Comparison of ENCODE assay signal across 17 mouse cellular contexts in genomic region chr3:27516536-27516935, GRCm38 (mm10).
DNase-seq lines count a peak whose midpoint lies in the region; ATAC-seq and TF ChIP-seq lines count a peak whose summit lies in the region.
"Had no signal": no experiment of that assay in that cellular context is flagged by ENCODE, and none has a peak within 500 bp of the region (broad histone marks: within the 10 kb centered on the region; RNA-seq: fewer than 3 reads in every experiment).

No protein-coding gene starts in this region.

- no peak overlapping the region for H3K4me3 ChIP-seq in gastrocnemius, adult 2 months
- H3K4me3 ChIP-seq in layer of hippocampus, adult 2 months, result no peak overlapping the region
- H3K4me3 ChIP-seq in ES-Bruce4 (ENCODE audit: low read depth, low read length), result no peak overlapping the region
- no peak overlapping the region for H3K4me3 ChIP-seq in intestine, embryonic 15.5 days (replicated peaks)
- H3K4me3 ChIP-seq: heart, embryonic 15.5 days; hindbrain, embryonic 15.5 days; liver, embryonic 13.5 days had no signal

- peak; percentile 21; the same call in 1 of the 2 replicates for TF ChIP-seq CTCF in gastrocnemius, adult 2 months (IDR thresholded peaks at IDR 0.05)
- TF ChIP-seq CTCF in layer of hippocampus, adult 2 months (conservative IDR thresholded peaks at IDR 0.05), result peak; percentile 64
- TF ChIP-seq CTCF in ES-Bruce4 (IDR thresholded peaks at IDR 0.05; ENCODE audit: low read depth, low read length), result peak; percentile 25

- H3K9me3 ChIP-seq in ES-Bruce4 (replicated peaks; ENCODE audit: control insufficient read depth, insufficient read depth, low read length, poor library complexity, severe bottlenecking), result no peaks in the 10 kb centered on the region
- H3K9me3 ChIP-seq in intestine, embryonic 15.5 days, result no peaks in the 10 kb centered on the region
- H3K9me3 ChIP-seq: heart, embryonic 15.5 days; hindbrain, embryonic 15.5 days; liver, embryonic 13.5 days had no signal

- no peak for TF ChIP-seq POLR2A in ES-Bruce4 (IDR thresholded peaks at IDR 0.05; ENCODE audit: insufficient read depth, low read length)

- H3K27ac ChIP-seq in gastrocnemius, adult 2 months, result no peak overlapping the region
- no peak overlapping the region for H3K27ac ChIP-seq in layer of hippocampus, adult 2 months
- no peak overlapping the region for H3K27ac ChIP-seq in ES-Bruce4 (ENCODE audit: insufficient read depth, low read length)
- no peak overlapping the region for H3K27ac ChIP-seq in intestine, embryonic 15.5 days
- H3K27ac ChIP-seq: heart, embryonic 15.5 days; hindbrain, embryonic 15.5 days; liver, embryonic 13.5 days had no signal

- WGBS in intestine, embryonic 15.5 days, result 48% methylated on average over 5 of the region's 5 CpGs

- H3K36me3 ChIP-seq in ES-Bruce4 (ENCODE audit: control insufficient read depth, insufficient read depth, low read length, poor library complexity, severe bottlenecking), result no peaks in the 10 kb centered on the region
- H3K36me3 ChIP-seq in intestine, embryonic 15.5 days, result no peaks in the 10 kb centered on the region
- H3K36me3 ChIP-seq: heart, embryonic 15.5 days; hindbrain, embryonic 15.5 days had no signal

- intact Hi-C loops in gastrocnemius, adult 2 months (cut with DNase I), result no loop called here

- H3K4me2 ChIP-seq in intestine, embryonic 15.5 days (replicated peaks), result no peak overlapping the region
- H3K4me2 ChIP-seq: heart, embryonic 15.5 days; hindbrain, embryonic 15.5 days; liver, embryonic 13.5 days had no signal

- DNase-seq in gastrocnemius, adult 2 months, result no peak
- DNase-seq in gastrocnemius, postnatal 25 days, result no peak
- no peak for DNase-seq in layer of hippocampus, adult 2 months (ENCODE audit: low spot score in 2 of 2)
- no peak for DNase-seq in layer of hippocampus, adult 18-20 months (ENCODE audit: low spot score in 2 of 2)
- peak; percentile 37 to 59 for DNase-seq in kidney, postnatal 4 days
- no peak for DNase-seq in B cell, adult 2 months
- DNase-seq: adrenal gland, adult 2 months; cerebellum, postnatal 10 days; gastrocnemius, postnatal 14 days; layer of hippocampus, adult 9-11 months; liver, embryonic 13.5 days; spleen, adult 18-20 months had no signal

- no peak overlapping the region for H3K9ac ChIP-seq in ES-Bruce4 (ENCODE audit: low read depth, poor library complexity, severe bottlenecking)
- no peak overlapping the region for H3K9ac ChIP-seq in intestine, embryonic 15.5 days
- H3K9ac ChIP-seq: heart, embryonic 15.5 days; hindbrain, embryonic 15.5 days; liver, embryonic 13.5 days had no signal

- no peak for TF ChIP-seq EP300 in ES-Bruce4 (IDR thresholded peaks at IDR 0.05; ENCODE audit: insufficient read depth, low read depth, low read length)

- no peak for ATAC-seq in intestine, embryonic 15.5 days
- ATAC-seq: forebrain, embryonic 14.5 days had no signal

- H3K27me3 ChIP-seq in ES-Bruce4 (ENCODE audit: control insufficient read depth, insufficient read depth, low read length, poor library complexity, severe bottlenecking), result no peaks in the 10 kb centered on the region
- H3K27me3 ChIP-seq in intestine, embryonic 15.5 days (replicated peaks), result no peaks in the 10 kb centered on the region
- H3K27me3 ChIP-seq: heart, embryonic 15.5 days; hindbrain, embryonic 15.5 days; liver, embryonic 13.5 days had no signal

- peaks cover 2% of the 10 kb centered on the region for H3K4me1 ChIP-seq in ES-Bruce4 (ENCODE audit: control insufficient read depth, insufficient read depth, low read length)
- no peaks in the 10 kb centered on the region for H3K4me1 ChIP-seq in intestine, embryonic 15.5 days (replicated peaks)
- H3K4me1 ChIP-seq: hindbrain, embryonic 15.5 days; liver, embryonic 13.5 days had no signal

Comparison
In these comparisons a context has a peak if more than half of its experiments do, and no peak if none do; other contexts are left out.
1. DNase-seq: peak in kidney, postnatal 4 days (2 of 2); none in gastrocnemius, adult 2 months (single experiment), gastrocnemius, postnatal 25 days (single experiment), layer of hippocampus, adult 2 months (0 of 2), layer of hippocampus, adult 18-20 months (0 of 2) and B cell, adult 2 months (0 of 2).
2. Peak in every context shown above with its lines, with median percentiles within 50 percentile points of each other: CTCF ChIP-seq.